Mouse (Mus musculus) embryonic facial prominence, embryonic 11.5 days (tissue): Measurements from ENCODE around the gene Tmprss9. TPM values are rescaled to one million over a fixed set of nuclear protein-coding genes. Genes with fewer than 3 reads are reported as not detected.

Experiments
- ATAC-seq: fragments of 200-750 bp; cut with Nextera tagmentation; replicated peaks from 2 replicates; pipeline ENCODE4 v1.8.0; 2017; ENCODE audit warnings: low read depth; ENCODE audit not compliant: insufficient number of reproducible peaks, low FRiP score, low TSS enrichment
- DNase-seq: peaks from one replicate; pipeline ENCODE4 v3.0.0-alpha.2; 2015; ENCODE audit warnings: low spot score
- H3K27ac ChIP-seq: fragments of 300-500 bp; sonication (generic); replicated peaks from 2 replicates; pipeline ENCODE4 v1.5.1; 2014; ENCODE audit warnings: mild to moderate bottlenecking, low read depth, low read length, control low read depth
- H3K27me3 ChIP-seq: fragments of 300-500 bp; sonication (generic); 2 replicates; pipeline ENCODE4 v1.6.1; 2014; ENCODE audit warnings: mild to moderate bottlenecking, low read length, moderate library complexity, mixed read lengths; ENCODE audit not compliant: control insufficient read depth, insufficient read depth
- H3K36me3 ChIP-seq: fragments of 300-500 bp; sonication (generic); replicated peaks from 2 replicates; pipeline ENCODE4 v1.6.1; 2014; ENCODE audit warnings: low read depth, mild to moderate bottlenecking, low read length, moderate library complexity, mixed read lengths; ENCODE audit not compliant: control insufficient read depth, insufficient read depth
- H3K4me1 ChIP-seq: fragments of 300-500 bp; sonication (generic); 2 replicates; pipeline ENCODE4 v1.6.1; 2014; ENCODE audit warnings: low read length, mixed read lengths; ENCODE audit not compliant: control insufficient read depth, insufficient read depth
- H3K4me2 ChIP-seq: fragments of 300-500 bp; sonication (generic); 2 replicates; pipeline ENCODE4 v1.6.1; 2014; ENCODE audit warnings: low read depth, mild to moderate bottlenecking, control low read depth, low read length, moderate library complexity
- H3K4me3 ChIP-seq: fragments of 300-500 bp; sonication (generic); 2 replicates; pipeline ENCODE4 v1.5.1; 2014; ENCODE audit warnings: low read depth, low read length, control low read depth
- H3K9ac ChIP-seq: fragments of 300-500 bp; sonication (generic); replicated peaks from 2 replicates; pipeline ENCODE4 v1.6.1; 2014; ENCODE audit warnings: mild to moderate bottlenecking, control low read depth, low read length
- H3K9me3 ChIP-seq: fragments of 300-500 bp; sonication (generic); replicated peaks from 2 replicates; pipeline ENCODE4 v1.6.1; 2016; ENCODE audit warnings: mild to moderate bottlenecking, low read length, inconsistent platforms, mixed read lengths; ENCODE audit not compliant: control insufficient read depth
- WGBS: fragments of 180-500 bp; shearing (Covaris S2); extraction: QIAGEN DNeasy Blood & Tissue Kit; methylation state at CpG from one replicate; pipeline ENCODE4 v1.1.7; 2014; 5-methylcytosine and 5-hydroxymethylcytosine counted together
- polyA plus RNA-seq: library from polyadenylated mRNA; unstranded; fragments of >200 nt; fragmentation: Nextera tagmentation; extraction: Ambion mirVana; gene quantifications from 2 replicates; pipeline ENCODE4 v1.2.1, GENCODE M21; 2014

Tmprss9 gene
- polyA plus RNA-seq, 1 experiment from 2014 or later = 0.06 TPM

- H3K9ac ChIP-seq = no peak overlapping the region; the same call in 1 of the 2 replicates
- DNase-seq (peak; percentile 61), ATAC-seq (no peak)
- 26% methylated on average over 5 of the region's 5 CpGs for WGBS
- no peak overlapping the region for H3K27ac ChIP-seq
- H3K9me3 ChIP-seq = no peaks in the 10 kb centered on the region
- no peaks in the 10 kb centered on the region for H3K4me1 ChIP-seq
- H3K27me3 ChIP-seq = no peaks in the 10 kb centered on the region
- H3K4me2 ChIP-seq = no peak overlapping the region
- H3K36me3 ChIP-seq = no peaks in the 10 kb centered on the region
- H3K4me3 ChIP-seq = no peak overlapping the region
Observed at GRCm38 (mm10) chr10:80876028-80876427, 4.4 kb downstream of the Tmprss9 start.

GRCm38 (mm10) chr10:80876594-80876993 is 4.9 kb downstream of the Tmprss9 start:
- Histone ChIP-seq H3K4me1 (no peaks in the 10 kb centered on the region), H3K9ac (no peak overlapping the region), H3K9me3 (no peaks in the 10 kb centered on the region), H3K27ac (no peak overlapping the region), H3K27me3 (no peaks in the 10 kb centered on the region), H3K4me3 (no peak overlapping the region), H3K36me3 (no peaks in the 10 kb centered on the region), H3K4me2 (no peak overlapping the region)
- no peak for ATAC-seq
- WGBS = 22% methylated on average over 3 of the region's 3 CpGs
- no peak for DNase-seq

DNA sequence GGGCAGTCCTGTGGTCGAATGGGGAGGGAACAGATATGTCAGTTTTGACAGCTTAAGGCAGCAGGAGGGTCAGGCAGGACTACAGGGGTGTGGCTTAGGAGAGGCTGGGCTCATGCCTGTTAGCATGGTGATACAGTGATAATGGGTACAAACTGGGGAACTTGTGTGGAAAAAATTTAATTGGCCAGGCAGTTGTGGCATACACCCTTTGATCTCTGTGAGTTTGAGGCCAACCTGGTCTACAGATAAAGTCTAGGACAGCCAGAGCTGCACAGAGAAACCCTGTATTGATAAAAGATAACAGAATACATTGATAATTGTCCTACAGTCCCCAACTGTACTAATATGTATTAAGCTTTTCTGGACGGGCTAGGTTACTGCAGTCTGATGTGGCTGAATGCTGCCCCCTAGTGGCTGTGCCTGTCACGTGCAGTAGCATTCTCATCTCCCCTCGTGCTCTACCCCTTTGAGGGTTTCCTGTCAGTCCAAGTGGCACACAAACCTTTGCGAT is 8.5 kb downstream of the Tmprss9 start:
- no peak for ATAC-seq
- WGBS = 19% methylated on average over 5 of the region's 5 CpGs

DNA sequence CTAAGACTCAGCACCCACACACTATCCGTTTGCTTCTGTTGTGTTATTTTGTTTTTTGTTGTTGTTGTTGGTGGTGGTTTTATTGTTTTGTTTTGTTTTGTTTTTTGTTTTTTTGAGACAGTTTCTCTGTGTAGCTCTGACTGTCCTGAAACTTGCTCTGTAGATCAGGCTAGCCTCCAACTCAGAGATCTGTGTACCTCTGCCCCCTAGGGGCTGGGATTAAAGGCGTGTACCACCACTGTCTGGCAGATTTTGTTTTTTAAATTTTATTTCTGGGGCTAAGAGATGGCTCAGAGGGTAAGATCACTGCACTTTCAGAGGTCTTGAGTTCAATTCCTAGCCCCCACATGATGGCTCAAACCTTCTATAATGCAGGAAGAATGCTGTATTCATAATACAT is 9.3 kb downstream of the Tmprss9 start:
- H3K4me2 ChIP-seq = no peak overlapping the region
- WGBS = 79% methylated on average over 2 of the region's 2 CpGs
- ATAC-seq (no peak), DNase-seq (no peak)
- no peak overlapping the region for H3K27ac ChIP-seq
- no peaks in the 10 kb centered on the region for H3K4me1 ChIP-seq
- no peak overlapping the region for H3K9ac ChIP-seq
- H3K9me3 ChIP-seq = no peaks in the 10 kb centered on the region
- no peak overlapping the region for H3K4me3 ChIP-seq
- H3K27me3 ChIP-seq = no peaks in the 10 kb centered on the region
- no peaks in the 10 kb centered on the region for H3K36me3 ChIP-seq

More for the DNA sequence above, 8.5 kb downstream of the Tmprss9 start:
- H3K9me3 ChIP-seq = no peaks in the 10 kb centered on the region
- no peak overlapping the region for H3K4me2 ChIP-seq
- no peak overlapping the region for H3K4me3 ChIP-seq
- H3K9ac ChIP-seq = no peak overlapping the region
- H3K27me3 ChIP-seq = no peaks in the 10 kb centered on the region
- no peak overlapping the region for H3K27ac ChIP-seq
- H3K36me3 ChIP-seq = no peaks in the 10 kb centered on the region
- H3K4me1 ChIP-seq = no peaks in the 10 kb centered on the region
- DNase-seq = peak; percentile 78

DNA sequence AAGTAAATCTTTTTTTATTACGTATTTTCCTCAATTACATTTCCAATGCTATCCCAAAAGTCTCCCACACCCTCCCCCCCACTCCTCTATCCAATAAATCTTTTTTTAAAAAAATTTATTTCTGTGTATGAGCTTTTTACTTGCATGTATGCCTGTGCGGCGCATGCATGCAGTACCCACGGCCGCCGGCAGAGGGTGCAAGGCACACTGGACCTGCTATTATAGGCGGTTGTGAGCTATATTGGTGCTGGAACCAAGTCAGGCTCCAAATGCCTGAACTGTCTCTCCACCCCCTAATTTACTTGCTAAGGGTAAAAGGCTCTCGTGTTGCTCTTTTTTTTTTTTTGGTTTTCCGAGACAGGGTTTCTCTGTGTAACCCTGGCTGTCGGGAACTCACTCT is 9.7 kb downstream of the Tmprss9 start:
- Histone ChIP-seq H3K27ac (no peak overlapping the region), H3K27me3 (no peaks in the 10 kb centered on the region), H3K36me3 (no peaks in the 10 kb centered on the region), H3K9me3 (no peaks in the 10 kb centered on the region), H3K4me1 (no peaks in the 10 kb centered on the region), H3K9ac (no peak overlapping the region), H3K4me2 (no peak overlapping the region), H3K4me3 (no peak overlapping the region)
- DNase-seq = peak; percentile 68
- WGBS = 29% methylated on average over 10 of the region's 10 CpGs
- no peak for ATAC-seq

DNA sequence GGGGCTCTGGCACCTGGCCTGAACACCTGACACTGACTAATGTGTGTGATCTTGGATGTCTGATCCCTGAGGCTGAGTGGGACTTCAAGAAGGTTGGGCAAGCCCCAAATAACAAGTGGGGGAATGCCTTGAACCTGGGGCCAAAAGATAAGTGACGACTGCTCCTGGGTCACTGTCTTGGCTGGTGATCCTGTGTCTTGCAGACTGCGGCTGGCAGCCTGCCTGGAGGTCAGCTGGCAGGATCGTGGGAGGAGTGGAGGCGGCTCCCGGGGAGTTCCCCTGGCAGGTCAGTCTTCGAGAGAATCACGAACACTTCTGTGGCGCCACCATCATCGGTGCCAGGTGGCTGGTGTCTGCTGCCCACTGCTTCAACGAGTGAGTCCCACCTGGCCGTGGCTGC is 15.5 kb downstream of the Tmprss9 start:
- no peaks in the 10 kb centered on the region for H3K27me3 ChIP-seq
- no peaks in the 10 kb centered on the region for H3K4me1 ChIP-seq
- no peaks in the 10 kb centered on the region for H3K9me3 ChIP-seq
- H3K4me3 ChIP-seq = no peak overlapping the region
- DNase-seq (no peak), ATAC-seq (no peak)
- H3K4me2 ChIP-seq = no peak overlapping the region
- H3K27ac ChIP-seq = no peak overlapping the region
- 78% methylated on average over 11 of the region's 11 CpGs for WGBS
- H3K9ac ChIP-seq = no peak overlapping the region
- no peaks in the 10 kb centered on the region for H3K36me3 ChIP-seq

- Histone ChIP-seq H3K9me3 (no peaks in the 10 kb centered on the region), H3K4me3 (no peak overlapping the region), H3K27me3 (no peaks in the 10 kb centered on the region), H3K4me1 (peaks cover 5% of the 10 kb centered on the region), H3K4me2 (no peak overlapping the region), H3K27ac (no peak overlapping the region), H3K9ac (peak overlapping the region; percentile 6; the same call in 1 of the 2 replicates), H3K36me3 (peaks cover 3% of the 10 kb centered on the region)
- 86% methylated on average over 7 of the region's 7 CpGs for WGBS
- ATAC-seq = no peak
- DNase-seq = no peak
Observed at GRCm38 (mm10) chr10:80895100-80895499, 23.5 kb downstream of the Tmprss9 start.

DNA sequence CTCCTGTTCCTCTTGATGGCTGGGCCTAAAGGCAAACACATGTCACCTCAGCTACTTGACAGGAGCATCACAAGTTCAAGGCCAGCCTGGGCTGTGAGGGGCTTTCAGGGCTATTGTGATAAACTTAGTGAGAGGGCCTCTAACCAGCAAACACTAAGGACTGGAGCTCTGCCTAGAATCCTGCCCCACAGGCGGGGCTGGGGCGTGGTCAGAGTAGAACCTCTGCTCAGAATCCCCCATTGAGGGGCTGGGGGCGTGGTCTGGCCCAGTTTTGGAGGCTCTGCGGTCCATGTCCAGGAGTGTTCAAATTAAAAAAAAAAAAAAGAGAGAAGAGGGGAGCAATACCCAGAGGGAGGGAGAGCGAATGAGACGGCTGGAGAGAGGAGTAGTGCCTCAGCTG is 24.0 kb downstream of the Tmprss9 start:
- Histone ChIP-seq H3K27me3 (no peaks in the 10 kb centered on the region), H3K4me2 (no peak overlapping the region), H3K27ac (no peak overlapping the region), H3K9ac (no peak overlapping the region), H3K36me3 (peaks cover 3% of the 10 kb centered on the region), H3K9me3 (no peaks in the 10 kb centered on the region), H3K4me1 (peaks cover 5% of the 10 kb centered on the region), H3K4me3 (no peak overlapping the region)
- DNase-seq (no peak), ATAC-seq (no peak)
- 76% methylated on average over 6 of the region's 6 CpGs for WGBS
